In the genomic region with DNA sequence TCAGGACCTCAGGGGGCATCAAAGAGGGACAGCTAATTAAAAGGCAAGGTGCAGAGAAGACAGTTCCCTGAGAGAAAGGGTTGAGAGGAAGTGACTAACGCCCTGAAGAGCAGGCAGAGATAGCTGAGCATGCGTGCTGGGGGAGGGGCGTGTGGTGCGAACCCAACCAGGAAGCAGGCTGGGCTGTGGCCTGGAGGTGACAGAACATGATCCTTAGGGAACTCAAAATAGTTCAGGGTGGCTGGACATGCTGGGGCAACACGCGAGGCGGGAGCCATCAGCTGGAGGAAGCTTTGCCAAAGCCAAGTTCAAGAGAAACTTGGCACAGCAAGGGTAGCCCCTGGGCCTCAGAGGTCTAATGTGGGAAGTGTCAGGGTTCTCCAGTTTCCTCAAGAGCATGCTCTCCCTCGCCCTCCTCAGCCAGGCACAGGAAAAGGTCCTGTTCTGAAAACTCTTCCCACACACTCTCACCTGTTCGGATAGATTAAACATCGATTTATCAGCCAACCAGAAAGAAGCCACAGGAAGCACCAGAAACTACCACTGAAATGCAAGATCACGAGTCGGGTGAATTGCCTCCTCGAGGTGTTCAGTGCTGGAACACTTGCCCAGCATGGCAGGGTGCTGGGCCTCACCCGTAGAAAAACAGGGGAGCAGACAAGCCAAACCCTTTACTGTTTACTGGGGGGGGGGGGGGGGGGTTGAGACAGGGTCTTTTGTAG, we compare ENCODE assay signal across 9 mouse cellular contexts. TPM values are rescaled to one million over a fixed set of nuclear protein-coding genes. Genes with fewer than 3 reads are reported as not detected.
DNase-seq lines count a peak whose midpoint lies in the region; ATAC-seq lines count a peak whose summit lies in the region.
"Had no signal": no experiment of that assay in that cellular context is flagged by ENCODE, and none has a peak within 500 bp of the region (broad histone marks: within the 10 kb centered on the region; RNA-seq: fewer than 3 reads in every experiment).

No protein-coding gene starts in this region.

- H3K9me3 ChIP-seq in forebrain, embryonic 10.5 days: no peaks in the 10 kb centered on the region
- H3K9me3 ChIP-seq in forebrain, embryonic 13.5 days (replicated peaks): no peaks in the 10 kb centered on the region
- H3K9me3 ChIP-seq in heart, embryonic 13.5 days: no peaks in the 10 kb centered on the region
- H3K9me3 ChIP-seq in hindbrain, embryonic 11.5 days (ENCODE audit: control insufficient read depth, low read length): no peaks in the 10 kb centered on the region

- no peak for ATAC-seq in forebrain, embryonic 13.5 days
- ATAC-seq in heart, embryonic 13.5 days (ENCODE audit: extremely low read depth, insufficient number of reproducible peaks, low FRiP score, low TSS enrichment): no peak
- ATAC-seq in megakaryocyte, adult 5-6 weeks (ENCODE audit: poor library complexity, severe bottlenecking): peak; percentile 78
- ATAC-seq in hindbrain, embryonic 11.5 days (ENCODE audit: low FRiP score): no peak

- peaks cover 19% of the 10 kb centered on the region for H3K4me1 ChIP-seq in forebrain, embryonic 10.5 days
- H3K4me1 ChIP-seq in forebrain, embryonic 13.5 days: peaks cover 14% of the 10 kb centered on the region
- 0 out of 2 replicates have a peak, but pooled peaks cover 4% of the 10 kb centered on the region for H3K4me1 ChIP-seq in brown adipose tissue, adult 24 weeks (ENCODE audit: control insufficient read depth, insufficient read depth, insufficient read length, low read length)
- H3K4me1 ChIP-seq in heart, embryonic 13.5 days: peaks cover 24% of the 10 kb centered on the region
- H3K4me1 ChIP-seq in hindbrain, embryonic 11.5 days (replicated peaks; ENCODE audit: control insufficient read depth, insufficient read depth, low read length): no peaks in the 10 kb centered on the region

- no peak for DNase-seq in forebrain, embryonic 10.5 days (ENCODE audit: extremely low spot score, low spot score)
- DNase-seq in layer of hippocampus, postnatal 14 days (ENCODE audit: low spot score in 2 of 2): peak; percentile 38 to 48
- peak; percentile 59 for DNase-seq in testis, postnatal 14 days (ENCODE audit: low spot score)
- DNase-seq in hindbrain, embryonic 11.5 days (ENCODE audit: low spot score): no peak

- WGBS in forebrain, embryonic 10.5 days: 57% methylated on average over 14 of the region's 14 CpGs
- 61% methylated on average over 14 of the region's 14 CpGs for WGBS in forebrain, embryonic 13.5 days
- WGBS in heart, embryonic 13.5 days: 33% methylated on average over 14 of the region's 14 CpGs
- 56% methylated on average over 14 of the region's 14 CpGs for WGBS in hindbrain, embryonic 11.5 days

- H3K36me3 ChIP-seq in forebrain, embryonic 10.5 days (replicated peaks): no peaks in the 10 kb centered on the region
- H3K36me3 ChIP-seq in forebrain, embryonic 13.5 days (ENCODE audit: poor library complexity, severe bottlenecking): no peaks in the 10 kb centered on the region
- H3K36me3 ChIP-seq in heart, embryonic 13.5 days: no peaks in the 10 kb centered on the region
- H3K36me3 ChIP-seq in hindbrain, embryonic 11.5 days (ENCODE audit: control insufficient read depth, insufficient read depth, low read length): no peaks in the 10 kb centered on the region

- H3K4me2 ChIP-seq in forebrain, embryonic 13.5 days: no peak overlapping the region
- peak overlapping the region; percentile 36; the same call in 1 of the 2 replicates for H3K4me2 ChIP-seq in heart, embryonic 13.5 days
- H3K4me2 ChIP-seq in hindbrain, embryonic 11.5 days (replicated peaks; ENCODE audit: low read depth, low read length): no peak overlapping the region

- no peaks in the 10 kb centered on the region for H3K27me3 ChIP-seq in forebrain, embryonic 10.5 days (ENCODE audit: poor library complexity, severe bottlenecking)
- no peaks in the 10 kb centered on the region for H3K27me3 ChIP-seq in forebrain, embryonic 13.5 days
- H3K27me3 ChIP-seq in heart, embryonic 13.5 days (replicated peaks): no peaks in the 10 kb centered on the region
- H3K27me3 ChIP-seq in hindbrain, embryonic 11.5 days (ENCODE audit: control insufficient read depth, insufficient read depth, low read length): no peaks in the 10 kb centered on the region

- H3K4me3 ChIP-seq in forebrain, embryonic 10.5 days: no peak overlapping the region
- no peak overlapping the region for H3K4me3 ChIP-seq in forebrain, embryonic 13.5 days
- H3K4me3 ChIP-seq in brown adipose tissue, adult 24 weeks (ENCODE audit: insufficient read depth, low read depth, low read length): no peak overlapping the region
- no peak overlapping the region for H3K4me3 ChIP-seq in heart, embryonic 13.5 days
- no peak overlapping the region for H3K4me3 ChIP-seq in hindbrain, embryonic 11.5 days (ENCODE audit: low read depth, low read length)
- H3K4me3 ChIP-seq: layer of hippocampus, adult 2 months had no signal

- H3K27ac ChIP-seq in forebrain, embryonic 10.5 days: peak overlapping the region; percentile 32; the same call in 1 of the 2 replicates
- no peak overlapping the region for H3K27ac ChIP-seq in forebrain, embryonic 13.5 days
- 0 out of 2 replicates have a peak overlapping the region, but pooled peaks have one; percentile 54 for H3K27ac ChIP-seq in brown adipose tissue, adult 24 weeks (replicated peaks; ENCODE audit: low read depth, low read length)
- peak overlapping the region; percentile 66 for H3K27ac ChIP-seq in heart, embryonic 13.5 days (replicated peaks)
- no peak overlapping the region for H3K27ac ChIP-seq in hindbrain, embryonic 11.5 days (ENCODE audit: low read depth, low read length)
- H3K27ac ChIP-seq: layer of hippocampus, adult 2 months had no signal

- no peak overlapping the region for H3K9ac ChIP-seq in forebrain, embryonic 13.5 days
- H3K9ac ChIP-seq in heart, embryonic 13.5 days: peak overlapping the region; percentile 21; the same call in 1 of the 2 replicates
- H3K9ac ChIP-seq in hindbrain, embryonic 11.5 days (ENCODE audit: low read depth, low read length): no peak overlapping the region

RNA-seq across cellular contexts. Expression of gene Nans, which starts 3.2 kb away (rescaled TPM):
- polyA plus RNA-seq in forebrain, embryonic 10.5 days (2016; fragmentation: Nextera tagmentation; extraction: Ambion mirVana): 75.7 and 77.5 TPM in 2 replicates
- polyA plus RNA-seq in forebrain, embryonic 13.5 days (2015; fragmentation: Nextera tagmentation; extraction: Ambion mirVana): 71.0 and 74.0 TPM in 2 replicates
- 5.3 and 11.4 TPM in 2 replicates for polyA plus RNA-seq in brown adipose tissue, adult 24 weeks (2012; ENCODE audit: insufficient read depth, insufficient read length, missing spikeins)
- 63.1 and 65.4 TPM in 2 replicates for polyA plus RNA-seq in heart, embryonic 13.5 days (2015; fragmentation: Nextera tagmentation; extraction: Ambion mirVana)
- 10 to 100 TPM; 24.0 to 24.6 TPM for total RNA-seq in layer of hippocampus, postnatal 14 days (2021)
- total RNA-seq in megakaryocyte, adult 5-6 weeks (2015): 39.9 and 45.3 TPM in 2 replicates
- total RNA-seq in megakaryocyte, adult 5-6 weeks (2017): 52.9 and 53.9 TPM in 2 replicates
- polyA plus RNA-seq in hindbrain, embryonic 11.5 days (2014; fragmentation: Nextera tagmentation; extraction: Ambion mirVana): 79.7 and 88.4 TPM in 2 replicates

RNA-seq across cellular contexts. Expression of gene Anp32b, which starts 35.2 kb away (rescaled TPM):
- polyA plus RNA-seq in forebrain, embryonic 10.5 days (2016; fragmentation: Nextera tagmentation; extraction: Ambion mirVana): 424 and 464 TPM in 2 replicates
- 210 and 214 TPM in 2 replicates for polyA plus RNA-seq in forebrain, embryonic 13.5 days (2015; fragmentation: Nextera tagmentation; extraction: Ambion mirVana)
- polyA plus RNA-seq in brown adipose tissue, adult 24 weeks (2012; ENCODE audit: insufficient read depth, insufficient read length, missing spikeins): 89.7 and 90.5 TPM in 2 replicates
- 179 and 191 TPM in 2 replicates for polyA plus RNA-seq in heart, embryonic 13.5 days (2015; fragmentation: Nextera tagmentation; extraction: Ambion mirVana)
- 10 to 100 TPM; 47.2 to 52.9 TPM for total RNA-seq in layer of hippocampus, postnatal 14 days (2021)
- total RNA-seq in megakaryocyte, adult 5-6 weeks (2015): 496 and 542 TPM in 2 replicates
- total RNA-seq in megakaryocyte, adult 5-6 weeks (2017): 105 and 108 TPM in 2 replicates
- 271 and 285 TPM in 2 replicates for polyA plus RNA-seq in hindbrain, embryonic 11.5 days (2014; fragmentation: Nextera tagmentation; extraction: Ambion mirVana)

RNA-seq across cellular contexts. Expression of gene Trim14, which starts 50.1 kb away (rescaled TPM):
- polyA plus RNA-seq in forebrain, embryonic 10.5 days (2016; fragmentation: Nextera tagmentation; extraction: Ambion mirVana): 0.43 and 0.84 TPM in 2 replicates
- 0.30 and 0.43 TPM in 2 replicates for polyA plus RNA-seq in forebrain, embryonic 13.5 days (2015; fragmentation: Nextera tagmentation; extraction: Ambion mirVana)
- polyA plus RNA-seq in brown adipose tissue, adult 24 weeks (2012; ENCODE audit: insufficient read depth, insufficient read length, missing spikeins): 3.3 and 3.5 TPM in 2 replicates
- polyA plus RNA-seq in heart, embryonic 13.5 days (2015; fragmentation: Nextera tagmentation; extraction: Ambion mirVana): 0.85 and 1.7 TPM in 2 replicates
- total RNA-seq in layer of hippocampus, postnatal 14 days (2021): 1 to 10 TPM in 1 of 2 experiments, under 1 TPM in 1; 0.69 to 1.5 TPM
- total RNA-seq in megakaryocyte, adult 5-6 weeks (2015): 9.7 and 13.3 TPM in 2 replicates
- total RNA-seq in megakaryocyte, adult 5-6 weeks (2017): 26.8 and 42.5 TPM in 2 replicates
- 0.84 and 1.0 TPM in 2 replicates for polyA plus RNA-seq in hindbrain, embryonic 11.5 days (2014; fragmentation: Nextera tagmentation; extraction: Ambion mirVana)

Comparison
In these comparisons a context has a peak if more than half of its experiments do, and no peak if none do; other contexts are left out.
1. H3K27ac ChIP-seq: peak in forebrain, embryonic 10.5 days (single experiment), brown adipose tissue, adult 24 weeks (single experiment) and heart, embryonic 13.5 days (single experiment); none in forebrain, embryonic 13.5 days (single experiment) and hindbrain, embryonic 11.5 days (single experiment).
2. DNase-seq: peak in layer of hippocampus, postnatal 14 days (2 of 2) and testis, postnatal 14 days (single experiment); none in forebrain, embryonic 10.5 days (single experiment) and hindbrain, embryonic 11.5 days (single experiment).